Mouse (Mus musculus): ENCODE data around the gene Nwd2. TPM values are rescaled to one million over a fixed set of nuclear protein-coding genes. Genes with fewer than 3 reads are reported as not detected.
A peak's percentile ranks its signal among the peaks of the same experiment; 100 is the strongest.

Nwd2 gene
- polyA plus RNA-seq, 1 experiment from 2014 or later: 2.9 TPM

- Histone ChIP-seq H3K4me3 (ENCODE audit: low read depth, low read length) (no peak overlapping the region), H3K4me2 (ENCODE audit: low read length) (no peak overlapping the region), H3K9me3 (replicated peaks; ENCODE audit: control insufficient read depth, low read length) (no peaks in the 10 kb centered on the region), H3K27me3 (replicated peaks; ENCODE audit: control insufficient read depth, insufficient read depth, low read length) (no peaks in the 10 kb centered on the region), H3K9ac (ENCODE audit: low read length) (no peak overlapping the region), H3K4me1 (ENCODE audit: control insufficient read depth, insufficient read depth, low read length) (no peaks in the 10 kb centered on the region), H3K36me3 (ENCODE audit: control insufficient read depth, insufficient read depth, low read length) (no peaks in the 10 kb centered on the region), H3K27ac (ENCODE audit: low read depth, low read length) (no peak overlapping the region)
- DNase-seq (ENCODE audit: low spot score) (no peak), ATAC-seq (no peak)
- WGBS: 85% methylated on average over 6 of the region's 6 CpGs
Measured at GRCm38 (mm10) chr5:63819519-63819918, 170.6 kb downstream of the Nwd2 start.

DNA sequence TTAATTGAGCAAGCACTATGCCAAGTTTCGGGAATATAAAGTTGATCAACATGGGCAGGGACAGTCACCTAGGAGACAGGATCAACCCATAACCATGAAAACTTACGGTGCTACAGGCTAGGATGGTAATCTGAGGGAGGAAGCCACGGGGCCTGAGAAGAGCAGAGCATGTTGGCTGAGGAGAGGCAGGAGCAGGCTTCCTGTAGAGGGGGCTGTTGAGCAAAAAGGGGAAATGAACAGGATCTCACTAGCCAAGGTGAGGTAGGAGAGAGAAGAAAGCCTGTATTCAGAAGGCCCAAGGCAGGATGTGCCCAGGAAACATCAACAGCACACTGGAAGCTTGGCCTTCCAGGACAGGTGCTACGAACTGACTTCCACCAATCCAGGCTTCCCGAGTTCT, 172.3 kb downstream of the Nwd2 start:
- WGBS: 89% methylated on average over 5 of the region's 5 CpGs
- Histone ChIP-seq H3K4me1 (ENCODE audit: control insufficient read depth, insufficient read depth, low read length) (no peaks in the 10 kb centered on the region), H3K27ac (ENCODE audit: low read depth, low read length) (no peak overlapping the region), H3K4me3 (ENCODE audit: low read depth, low read length) (no peak overlapping the region), H3K27me3 (replicated peaks; ENCODE audit: control insufficient read depth, insufficient read depth, low read length) (no peaks in the 10 kb centered on the region), H3K9me3 (replicated peaks; ENCODE audit: control insufficient read depth, low read length) (no peaks in the 10 kb centered on the region), H3K4me2 (ENCODE audit: low read length) (no peak overlapping the region), H3K9ac (ENCODE audit: low read length) (no peak overlapping the region), H3K36me3 (ENCODE audit: control insufficient read depth, insufficient read depth, low read length) (no peaks in the 10 kb centered on the region)
- ATAC-seq (no peak), DNase-seq (ENCODE audit: low spot score) (no peak)

DNA sequence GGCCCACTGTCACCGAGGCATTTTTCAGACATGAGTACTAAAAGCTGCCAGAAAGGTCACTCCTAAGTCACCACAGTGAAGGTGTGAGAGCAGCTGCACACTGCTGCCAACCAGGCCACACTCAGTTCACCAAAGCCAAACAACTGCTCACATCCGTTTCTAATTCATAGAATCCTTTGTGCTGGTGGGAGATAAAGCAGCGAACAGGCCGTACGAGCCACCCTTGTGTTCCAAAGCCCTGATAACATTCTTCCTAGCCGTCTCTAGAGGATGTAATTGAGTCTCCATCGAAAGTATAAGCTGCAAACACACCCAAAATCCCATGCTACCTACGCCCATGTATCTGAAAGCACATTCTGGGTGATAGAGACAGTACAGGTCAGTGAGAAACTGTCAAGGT, 173.0 kb downstream of the Nwd2 start:
- DNase-seq (ENCODE audit: low spot score): no peak
- 84% methylated on average over 8 of the region's 8 CpGs for WGBS
- Histone ChIP-seq H3K4me1 (ENCODE audit: control insufficient read depth, insufficient read depth, low read length) (no peaks in the 10 kb centered on the region), H3K9me3 (replicated peaks; ENCODE audit: control insufficient read depth, low read length) (no peaks in the 10 kb centered on the region), H3K4me2 (ENCODE audit: low read length) (no peak overlapping the region), H3K27me3 (replicated peaks; ENCODE audit: control insufficient read depth, insufficient read depth, low read length) (no peaks in the 10 kb centered on the region), H3K9ac (ENCODE audit: low read length) (no peak overlapping the region), H3K27ac (ENCODE audit: low read depth, low read length) (no peak overlapping the region), H3K36me3 (ENCODE audit: control insufficient read depth, insufficient read depth, low read length) (no peaks in the 10 kb centered on the region), H3K4me3 (ENCODE audit: low read depth, low read length) (no peak overlapping the region)
- no peak for ATAC-seq

GRCm38 (mm10) chr5:63823362-63824332, 174.7 kb downstream of the Nwd2 start:
- Histone ChIP-seq H3K27ac (ENCODE audit: low read depth, low read length) (no peak overlapping the region), H3K27me3 (replicated peaks; ENCODE audit: control insufficient read depth, insufficient read depth, low read length) (no peaks in the 10 kb centered on the region), H3K9ac (ENCODE audit: low read length) (no peak overlapping the region), H3K4me3 (ENCODE audit: low read depth, low read length) (no peak overlapping the region), H3K36me3 (ENCODE audit: control insufficient read depth, insufficient read depth, low read length) (no peaks in the 10 kb centered on the region), H3K4me2 (ENCODE audit: low read length) (no peak overlapping the region), H3K9me3 (replicated peaks; ENCODE audit: control insufficient read depth, low read length) (no peaks in the 10 kb centered on the region), H3K4me1 (ENCODE audit: control insufficient read depth, insufficient read depth, low read length) (no peaks in the 10 kb centered on the region)
- no peak for ATAC-seq
- WGBS: 61% methylated on average over 10 of the region's 10 CpGs
- peak; percentile 10 for DNase-seq (ENCODE audit: low spot score)

DNA sequence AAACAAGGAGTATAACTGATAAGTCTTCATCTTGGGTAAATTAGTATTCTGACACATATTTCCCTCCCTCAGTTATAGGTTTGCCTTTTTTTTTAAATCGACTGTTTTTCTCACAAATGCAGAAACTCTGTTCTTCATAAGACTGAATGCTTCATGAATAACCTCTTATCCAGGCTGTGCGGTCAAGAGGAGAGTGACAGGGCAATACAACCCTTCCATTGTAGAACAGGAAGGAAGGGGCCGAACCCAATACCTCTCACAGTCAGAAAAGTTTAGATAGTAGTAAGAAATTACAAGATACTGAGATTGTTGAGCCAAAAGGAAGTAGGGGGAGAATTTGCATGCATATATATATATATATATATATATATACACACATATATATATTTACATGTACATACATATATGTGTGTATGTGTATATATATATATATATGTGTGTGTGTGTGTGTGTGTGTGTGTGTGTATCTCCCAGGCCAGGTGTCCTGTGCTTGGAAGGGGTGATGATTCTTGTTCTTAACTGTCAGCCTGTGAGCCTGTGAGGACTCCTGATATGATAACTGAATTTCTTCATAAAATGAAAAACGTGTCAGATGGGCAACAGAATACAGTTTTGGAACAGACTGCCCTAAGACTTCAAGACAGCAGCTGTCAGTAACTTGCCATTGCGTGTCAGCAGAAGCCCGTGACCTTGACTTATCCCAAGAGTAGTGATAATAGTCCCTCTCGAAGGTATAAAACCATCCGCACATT, 175.9 kb downstream of the Nwd2 start:
- no peak overlapping the region for H3K9ac ChIP-seq (ENCODE audit: low read length)
- ATAC-seq: no peak
- no peaks in the 10 kb centered on the region for H3K27me3 ChIP-seq (replicated peaks; ENCODE audit: control insufficient read depth, insufficient read depth, low read length)
- no peak for DNase-seq (ENCODE audit: low spot score)
- no peak overlapping the region for H3K4me3 ChIP-seq (ENCODE audit: low read depth, low read length)
- no peaks in the 10 kb centered on the region for H3K4me1 ChIP-seq (ENCODE audit: control insufficient read depth, insufficient read depth, low read length)
- no peaks in the 10 kb centered on the region for H3K9me3 ChIP-seq (replicated peaks; ENCODE audit: control insufficient read depth, low read length)
- no peaks in the 10 kb centered on the region for H3K36me3 ChIP-seq (ENCODE audit: control insufficient read depth, insufficient read depth, low read length)
- WGBS: 84% methylated on average over 8 of the region's 8 CpGs
- no peak overlapping the region for H3K4me2 ChIP-seq (ENCODE audit: low read length)
- H3K27ac ChIP-seq (ENCODE audit: low read depth, low read length): no peak overlapping the region

DNA sequence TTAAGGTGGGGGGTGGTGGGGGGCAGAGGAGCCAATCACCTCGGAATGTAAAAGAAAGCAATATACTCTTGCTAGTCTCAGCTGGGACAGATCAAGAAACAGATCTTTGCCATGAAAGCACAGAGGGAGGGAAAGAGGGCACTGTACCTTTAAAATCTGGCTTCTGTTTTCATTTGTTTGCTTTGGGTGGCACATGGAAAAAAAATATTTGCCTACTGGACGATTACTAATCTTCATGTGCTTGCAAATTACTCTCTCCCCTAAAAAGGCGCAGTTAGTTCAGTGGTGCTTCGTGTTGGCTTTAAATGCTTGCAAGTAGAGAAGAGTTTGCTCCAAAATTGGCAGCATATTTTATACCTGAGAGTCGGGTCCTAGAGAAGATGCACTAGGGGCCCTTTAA, 177.0 kb downstream of the Nwd2 start:
- Histone ChIP-seq H3K36me3 (ENCODE audit: control insufficient read depth, insufficient read depth, low read length) (no peaks in the 10 kb centered on the region), H3K4me3 (ENCODE audit: low read depth, low read length) (no peak overlapping the region), H3K4me2 (ENCODE audit: low read length) (no peak overlapping the region), H3K9ac (ENCODE audit: low read length) (no peak overlapping the region), H3K27me3 (replicated peaks; ENCODE audit: control insufficient read depth, insufficient read depth, low read length) (no peaks in the 10 kb centered on the region), H3K27ac (ENCODE audit: low read depth, low read length) (no peak overlapping the region), H3K9me3 (replicated peaks; ENCODE audit: control insufficient read depth, low read length) (no peaks in the 10 kb centered on the region), H3K4me1 (ENCODE audit: control insufficient read depth, insufficient read depth, low read length) (no peaks in the 10 kb centered on the region)
- no peak for DNase-seq (ENCODE audit: low spot score)
- WGBS: 87% methylated on average over 5 of the region's 5 CpGs
- ATAC-seq: no peak

DNA sequence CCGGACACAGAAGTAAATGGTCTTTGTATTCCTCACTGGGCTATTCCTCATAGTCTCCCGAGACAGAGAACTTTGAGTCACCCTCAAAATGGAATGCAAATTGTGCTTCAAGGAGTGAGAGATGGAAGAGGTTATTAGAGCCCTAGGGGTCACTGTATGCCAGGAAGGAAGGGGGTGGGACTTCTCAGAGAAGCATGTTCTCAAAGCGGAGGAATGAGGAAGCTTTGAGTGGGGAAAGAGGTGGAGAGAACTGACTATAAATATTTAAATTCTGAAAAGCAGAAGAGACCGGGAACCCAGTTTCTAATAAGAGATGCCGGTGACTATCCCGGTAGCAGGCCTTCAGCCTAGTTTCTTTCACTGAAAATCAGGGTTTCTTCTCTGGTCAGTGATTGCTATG, 178.1 kb downstream of the Nwd2 start:
- Histone ChIP-seq H3K27ac (ENCODE audit: low read depth, low read length) (no peak overlapping the region), H3K4me3 (ENCODE audit: low read depth, low read length) (no peak overlapping the region), H3K9ac (ENCODE audit: low read length) (no peak overlapping the region), H3K27me3 (replicated peaks; ENCODE audit: control insufficient read depth, insufficient read depth, low read length) (no peaks in the 10 kb centered on the region), H3K4me1 (ENCODE audit: control insufficient read depth, insufficient read depth, low read length) (no peaks in the 10 kb centered on the region), H3K36me3 (ENCODE audit: control insufficient read depth, insufficient read depth, low read length) (no peaks in the 10 kb centered on the region), H3K4me2 (ENCODE audit: low read length) (no peak overlapping the region), H3K9me3 (replicated peaks; ENCODE audit: control insufficient read depth, low read length) (no peaks in the 10 kb centered on the region)
- DNase-seq (ENCODE audit: low spot score) (no peak), ATAC-seq (no peak)
- 86% methylated on average over 6 of the region's 6 CpGs for WGBS

- no peaks in the 10 kb centered on the region for H3K9me3 ChIP-seq (replicated peaks; ENCODE audit: control insufficient read depth, low read length)
- WGBS: 57% methylated on average over 5 of the region's 5 CpGs
- ATAC-seq (no peak), DNase-seq (ENCODE audit: low spot score) (no peak)
- no peak overlapping the region for H3K9ac ChIP-seq (ENCODE audit: low read length)
- no peak overlapping the region for H3K4me3 ChIP-seq (ENCODE audit: low read depth, low read length)
- H3K4me2 ChIP-seq (ENCODE audit: low read length): no peak overlapping the region
- H3K27me3 ChIP-seq (replicated peaks; ENCODE audit: control insufficient read depth, insufficient read depth, low read length): no peaks in the 10 kb centered on the region
- H3K36me3 ChIP-seq (ENCODE audit: control insufficient read depth, insufficient read depth, low read length): no peaks in the 10 kb centered on the region
- no peaks in the 10 kb centered on the region for H3K4me1 ChIP-seq (ENCODE audit: control insufficient read depth, insufficient read depth, low read length)
- H3K27ac ChIP-seq (ENCODE audit: low read depth, low read length): no peak overlapping the region
Measured at GRCm38 (mm10) chr5:63827415-63828053, 178.6 kb downstream of the Nwd2 start.

Data from forebrain, embryonic 14.5 days (tissue).